Mouse (Mus musculus) megakaryocyte, embryonic 14.5 days (primary cell): ENCODE data around the gene Marc2. TPM values are rescaled to one million over a fixed set of nuclear protein-coding genes. Genes with fewer than 3 reads are reported as not detected.

Experiments used
- H3K27me3 ChIP-seq: replicated peaks from 2 replicates; pipeline ENCODE3; 2012; ENCODE audit warnings: inconsistent platforms
- H3K36me3 ChIP-seq: replicated peaks from 2 replicates; pipeline ENCODE3; 2012; ENCODE audit warnings: low read length, inconsistent platforms, mixed read lengths
- H3K4me1 ChIP-seq: 2 replicates; pipeline ENCODE4 v1.6.1; 2012; ENCODE audit warnings: inconsistent platforms
- H3K4me3 ChIP-seq: replicated peaks from 2 replicates; pipeline ENCODE3; 2012; ENCODE audit warnings: moderate library complexity, mild to moderate bottlenecking, inconsistent platforms
- H3K9me3 ChIP-seq: 2 replicates; pipeline ENCODE4 v1.6.1; 2012; ENCODE audit warnings: inconsistent platforms
- FLI1 ChIP-seq: IDR thresholded peaks from 2 replicates; pipeline ENCODE4 v1.6.1; 2012; ENCODE audit warnings: low read length, inconsistent platforms, mixed read lengths
- GATA1 ChIP-seq: IDR thresholded peaks from 3 replicates; pipeline ENCODE4 v1.6.1; 2012; ENCODE audit warnings: mixed read lengths, low read length, inconsistent platforms, borderline replicate concordance
- polyA plus RNA-seq: library from polyadenylated mRNA; stranded (reverse); fragments of >175 nt; gene quantifications from 2 replicates; pipeline ENCODE4 v1.2.3, GENCODE M21; 2012; ENCODE audit warnings: low replicate concordance; ENCODE audit not compliant: insufficient read depth

Marc2 gene
- polyA plus RNA-seq, 1 experiment, result 111 TPM

DNA sequence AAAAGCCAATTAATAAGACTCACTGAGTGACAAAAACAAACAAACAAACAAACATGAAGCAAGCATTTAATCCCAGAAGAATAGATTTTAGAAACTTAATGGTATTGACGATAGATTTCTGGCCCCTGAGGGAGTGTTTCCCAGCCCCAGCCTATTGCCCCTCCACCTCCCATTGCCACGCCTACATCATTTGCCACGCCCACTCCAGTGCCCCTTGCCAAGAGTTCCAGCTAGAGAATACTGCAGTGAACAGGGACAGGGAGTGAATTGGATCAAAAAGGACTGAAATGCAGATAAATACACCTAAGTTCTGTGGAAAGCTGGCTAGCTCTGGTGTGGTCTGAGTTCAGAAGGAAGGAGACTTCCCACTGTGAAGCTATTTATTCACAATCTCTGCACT is 82.4 kb downstream of the Marc2 start:
- no peaks in the 10 kb centered on the region for H3K4me1 ChIP-seq
- H3K36me3 ChIP-seq, result no peaks in the 10 kb centered on the region
- H3K27me3 ChIP-seq, result peaks cover 20% of the 10 kb centered on the region
- TF ChIP-seq FLI1 (no peak), GATA1 (no peak)
- peaks cover 21% of the 10 kb centered on the region for H3K9me3 ChIP-seq
- no peak overlapping the region for H3K4me3 ChIP-seq

Other genes with a start within 250 kb of the Marc2 start
- gene Hlx, start 113.8 kb downstream of the Marc2 start, polyA plus RNA-seq, result 102 and 197 TPM in 2 replicates
- not detected in 2 replicates for gene Marc1, start 35.1 kb downstream of the Marc2 start, polyA plus RNA-seq
- gene C130074G19Rik, start 36.8 kb upstream of the Marc2 start, polyA plus RNA-seq, result not detected in 2 replicates
- gene Mark1, start 153.1 kb upstream of the Marc2 start, polyA plus RNA-seq, result not detected in 2 replicates